Mouse (Mus musculus) midbrain, postnatal 0 days (tissue): ENCODE results near the gene Scgb2b20. TPM values are rescaled to one million over a fixed set of nuclear protein-coding genes. Genes with fewer than 3 reads are reported as not detected.
"Not testable (repeated sequence)": the region's sequence is repeated elsewhere in the genome, so short reads cannot be mapped to it uniquely, and the experiment has no call there.

ENCODE experiments used
- ATAC-seq: fragments of 200-750 bp; cut with Nextera tagmentation; 2 replicates; pipeline ENCODE4 v1.8.0; 2017; ENCODE audit warnings: moderate number of reproducible peaks, mild to moderate bottlenecking, moderate TSS enrichment, moderate library complexity; ENCODE audit not compliant: low FRiP score
- DNase-seq: peaks from one replicate; pipeline ENCODE4 v3.0.0-alpha.2; 2015; ENCODE audit warnings: low spot score
- H3K27ac ChIP-seq: fragments of 300-500 bp; sonication (generic); 2 replicates; pipeline ENCODE4 v1.5.1; 2014; ENCODE audit warnings: low read depth, mild to moderate bottlenecking, low read length, mixed read lengths
- H3K27me3 ChIP-seq: fragments of 300-500 bp; sonication (generic); 2 replicates; pipeline ENCODE4 v1.6.1; 2014; ENCODE audit warnings: low read length, control low read depth, mixed read lengths; ENCODE audit not compliant: insufficient read depth
- H3K36me3 ChIP-seq: fragments of 300-500 bp; sonication (generic); 2 replicates; pipeline ENCODE4 v1.6.1; 2014; ENCODE audit warnings: low read length, control low read depth, mixed read lengths; ENCODE audit not compliant: insufficient read depth
- H3K4me1 ChIP-seq: fragments of 300-500 bp; sonication (generic); 2 replicates; pipeline ENCODE4 v1.6.1; 2014; ENCODE audit warnings: mild to moderate bottlenecking, control low read depth, antibody characterized with exemption, low read length, mixed read lengths; ENCODE audit not compliant: insufficient read depth
- H3K4me2 ChIP-seq: fragments of 300-500 bp; sonication (generic); 2 replicates; pipeline ENCODE4 v1.6.1; 2014; ENCODE audit warnings: low read depth, mild to moderate bottlenecking, low read length, mixed read lengths; ENCODE audit not compliant: poor library complexity, severe bottlenecking
- H3K4me3 ChIP-seq: fragments of 300-500 bp; sonication (generic); 2 replicates; pipeline ENCODE4 v1.5.1; 2014; ENCODE audit warnings: low read depth, mild to moderate bottlenecking, low read length, moderate library complexity
- H3K9ac ChIP-seq: fragments of 300-500 bp; sonication (generic); replicated peaks from 2 replicates; pipeline ENCODE4 v1.6.1; 2014; ENCODE audit warnings: mild to moderate bottlenecking, low read length, moderate library complexity, mixed read lengths; ENCODE audit not compliant: poor library complexity, severe bottlenecking
- H3K9me3 ChIP-seq: fragments of 300-500 bp; sonication (generic); 2 replicates; pipeline ENCODE4 v1.6.1; 2016; ENCODE audit warnings: low read length, control low read depth
- CTCF ChIP-seq: IDR thresholded peaks from 2 replicates; pipeline ENCODE4 v1.5.1; 2016; ENCODE audit warnings: antibody characterized with exemption, mild to moderate bottlenecking
- WGBS: fragments of 180-500 bp; shearing (Covaris S2); extraction: QIAGEN DNeasy Blood & Tissue Kit; methylation state at CpG from one replicate; pipeline ENCODE4 v1.1.7; 2014; 5-methylcytosine and 5-hydroxymethylcytosine counted together
- polyA plus RNA-seq: library from polyadenylated mRNA; unstranded; fragments of >200 nt; fragmentation: Nextera tagmentation; extraction: Ambion mirVana; gene quantifications from 2 replicates; pipeline ENCODE4 v1.2.1, GENCODE M21; 2015
- total RNA-seq: library from RNA; depleted of rRNA; stranded (reverse); fragments of >200 nt; gene quantifications from 2 replicates; pipeline ENCODE4 v1.2.3, GENCODE M21; 2014; rRNA removed

Scgb2b20 gene
- not detected in 2 replicates for total RNA-seq
- not detected in 2 replicates for polyA plus RNA-seq

- not testable (repeated sequence) for H3K9me3 ChIP-seq, H3K27ac ChIP-seq, H3K27me3 ChIP-seq, H3K36me3 ChIP-seq, DNase-seq, H3K9ac ChIP-seq, H3K4me2 ChIP-seq, H3K4me1 ChIP-seq, H3K4me3 ChIP-seq, ATAC-seq
- 76% methylated on average over 2 of the region's 2 CpGs for WGBS
These were observed at the start of gene Scgb2b20 for GRCm38 (mm10) chr7:33366222-33366621. Scgb2b20 (minus strand) TSS chr7:33366322.

GRCm38 (mm10) chr7:33409681-33410080 is 43.6 kb upstream of the Scgb2b20 start:
- not testable (repeated sequence) for ATAC-seq, H3K27me3 ChIP-seq, H3K9me3 ChIP-seq, H3K4me3 ChIP-seq, H3K27ac ChIP-seq, H3K4me1 ChIP-seq, H3K9ac ChIP-seq, DNase-seq, H3K36me3 ChIP-seq, H3K4me2 ChIP-seq
- 33% methylated on average over 1 of the region's 1 CpGs for WGBS

- Histone ChIP-seq H3K4me1 (no peaks in the 10 kb centered on the region), H3K4me2 (no peak overlapping the region), H3K9ac (no peak overlapping the region), H3K27me3 (no peaks in the 10 kb centered on the region), H3K27ac (no peak overlapping the region), H3K9me3 (peaks cover 26% of the 10 kb centered on the region; the same call in 1 of the 2 replicates), H3K4me3 (no peak overlapping the region), H3K36me3 (no peaks in the 10 kb centered on the region)
- ATAC-seq (no peak), DNase-seq (no peak)
- WGBS = 82% methylated on average over 1 of the region's 1 CpGs
- no peak for TF ChIP-seq CTCF
These were observed 35.5 kb upstream of the Scgb2b20 start for GRCm38 (mm10) chr7:33401650-33402049.

DNA sequence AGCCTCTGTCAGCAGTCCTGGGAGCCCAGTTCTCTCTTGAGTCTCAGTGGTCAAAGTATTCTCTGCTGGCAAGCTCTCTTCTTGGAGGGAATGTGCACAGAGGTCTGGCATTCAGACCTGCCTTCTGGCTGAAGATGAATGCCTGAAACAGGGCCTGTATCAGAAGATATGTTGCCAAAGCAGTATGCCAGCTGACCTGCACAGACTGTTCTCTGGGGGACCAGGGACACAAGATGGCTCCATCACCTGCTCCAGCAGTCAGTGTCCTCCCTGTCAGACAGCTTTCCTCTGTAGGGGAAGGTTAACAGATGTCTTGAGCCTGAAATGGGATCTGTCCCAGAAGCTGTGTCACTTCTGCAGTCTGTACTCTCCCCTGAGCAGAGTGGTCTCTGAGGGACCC is 33.6 kb upstream of the Scgb2b20 start:
- peaks cover 28% of the 10 kb centered on the region; the same call in 1 of the 2 replicates for H3K9me3 ChIP-seq
- not testable (repeated sequence) for H3K27ac ChIP-seq, H3K27me3 ChIP-seq, H3K36me3 ChIP-seq, ATAC-seq, DNase-seq, H3K9ac ChIP-seq, H3K4me1 ChIP-seq, H3K4me3 ChIP-seq, H3K4me2 ChIP-seq

GRCm38 (mm10) chr7:33372934-33373333 is 6.8 kb upstream of the Scgb2b20 start, which contains the start of gene Scgb1b20:
Scgb1b20 (plus strand) TSS chr7:33373234.
- not testable (repeated sequence) for H3K9ac ChIP-seq, H3K4me2 ChIP-seq, H3K36me3 ChIP-seq, ATAC-seq, H3K27ac ChIP-seq, H3K9me3 ChIP-seq, H3K4me3 ChIP-seq, H3K27me3 ChIP-seq, DNase-seq, H3K4me1 ChIP-seq
- 91% methylated on average over 4 of the region's 4 CpGs for WGBS

Other genes with a start within 250 kb of the Scgb2b20 start
- not detected in 2 replicates for gene Scgb2b18, start 192.5 kb downstream of the Scgb2b20 start, total RNA-seq
- gene Scgb2b18, start 192.5 kb downstream of the Scgb2b20 start, polyA plus RNA-seq = not detected in 2 replicates
- not detected in 2 replicates for gene Scgb1b18, start 180.8 kb downstream of the Scgb2b20 start, total RNA-seq
- gene Scgb1b18, start 180.8 kb downstream of the Scgb2b20 start, polyA plus RNA-seq = not detected in 2 replicates
- gene Scgb2b19, start 86.0 kb downstream of the Scgb2b20 start, total RNA-seq = not detected in 2 replicates
- gene Scgb2b19, start 86.0 kb downstream of the Scgb2b20 start, polyA plus RNA-seq = not detected in 2 replicates
- not detected in 2 replicates for gene Scgb1b19, start 79.0 kb downstream of the Scgb2b20 start, total RNA-seq
- not detected in 2 replicates for gene Scgb1b19, start 79.0 kb downstream of the Scgb2b20 start, polyA plus RNA-seq
- not detected in 2 replicates for gene Scgb1b20, start 6.9 kb upstream of the Scgb2b20 start, total RNA-seq
- not detected in 2 replicates for gene Scgb1b20, start 6.9 kb upstream of the Scgb2b20 start, polyA plus RNA-seq
- not detected in 2 replicates for gene Scgb2b21, start 154.1 kb upstream of the Scgb2b20 start, total RNA-seq
- not detected in 2 replicates for gene Scgb2b21, start 154.1 kb upstream of the Scgb2b20 start, polyA plus RNA-seq